Mouse (Mus musculus) cortical plate, adult 2 months (tissue): ENCODE measurements around the gene Mrpl20. TPM values are rescaled to one million over a fixed set of nuclear protein-coding genes. Genes with fewer than 3 reads are reported as not detected.
"Not testable (repeated sequence)": the region's sequence is repeated elsewhere in the genome, so short reads cannot be mapped to it uniquely, and the experiment has no call there.

Experiments
- H3K27ac ChIP-seq: fragments of 200-500 bp; 2 replicates; pipeline ENCODE4 v1.5.1; 2012; ENCODE audit warnings: low read length, control low read depth, inconsistent platforms; ENCODE audit not compliant: insufficient read depth
- H3K4me1 ChIP-seq: fragments of 200-500 bp; 2 replicates; pipeline ENCODE4 v1.6.1; 2011; ENCODE audit warnings: low read length; ENCODE audit not compliant: control insufficient read depth, insufficient read depth
- H3K4me3 ChIP-seq: fragments of 200-500 bp; 2 replicates; pipeline ENCODE4 v1.5.1; 2011; ENCODE audit warnings: mild to moderate bottlenecking, low read length, control low read depth; ENCODE audit not compliant: insufficient read depth
- CTCF ChIP-seq: fragments of 200-500 bp; IDR thresholded peaks from 2 replicates; pipeline ENCODE4 v1.5.1; 2011; ENCODE audit warnings: mild to moderate bottlenecking, control low read depth, low read length; ENCODE audit not compliant: insufficient read depth; ENCODE audit errors: extremely low read depth
- POLR2A ChIP-seq: fragments of 200-500 bp; IDR thresholded peaks from 2 replicates; pipeline ENCODE4 v1.6.1; 2011; ENCODE audit warnings: mild to moderate bottlenecking, low read length, control low read depth; ENCODE audit not compliant: insufficient read depth; ENCODE audit errors: extremely low read depth
- polyA plus RNA-seq: library from polyadenylated mRNA; depleted of rRNA; stranded (reverse); fragments of >200 nt; gene quantifications from 2 replicates; pipeline ENCODE4 v1.2.3, GENCODE M21; 2012

Mrpl20 gene
- polyA plus RNA-seq, 1 experiment, result 110 TPM

DNA sequence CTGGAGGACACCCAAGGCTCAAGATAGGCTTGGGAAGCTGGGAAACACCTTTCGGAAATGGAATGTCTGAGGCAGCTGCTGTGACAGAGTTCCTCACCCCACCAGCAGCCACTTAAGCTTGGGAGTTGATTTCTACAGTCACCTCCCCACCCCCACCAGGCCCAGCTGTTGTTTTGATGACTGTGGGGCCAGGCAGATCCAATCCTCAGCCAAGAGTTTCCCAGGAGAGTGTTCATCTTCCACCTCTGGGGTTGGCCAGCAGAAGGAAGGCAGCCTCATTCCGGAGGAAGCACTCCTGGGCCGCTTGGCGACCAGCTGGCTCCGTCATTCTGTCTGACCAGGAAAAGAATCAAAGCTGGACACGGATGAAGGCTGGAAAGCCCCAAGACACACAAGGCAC is 21.8 kb upstream of the Mrpl20 start:
- no peak overlapping the region; the same call in 1 of the 2 replicates for H3K4me3 ChIP-seq
- TF ChIP-seq CTCF, result no peak
- H3K4me1 ChIP-seq, result peaks cover 5% of the 10 kb centered on the region
- H3K27ac ChIP-seq, result 0 out of 2 replicates have a peak overlapping the region, but pooled peaks have one; percentile 22

DNA sequence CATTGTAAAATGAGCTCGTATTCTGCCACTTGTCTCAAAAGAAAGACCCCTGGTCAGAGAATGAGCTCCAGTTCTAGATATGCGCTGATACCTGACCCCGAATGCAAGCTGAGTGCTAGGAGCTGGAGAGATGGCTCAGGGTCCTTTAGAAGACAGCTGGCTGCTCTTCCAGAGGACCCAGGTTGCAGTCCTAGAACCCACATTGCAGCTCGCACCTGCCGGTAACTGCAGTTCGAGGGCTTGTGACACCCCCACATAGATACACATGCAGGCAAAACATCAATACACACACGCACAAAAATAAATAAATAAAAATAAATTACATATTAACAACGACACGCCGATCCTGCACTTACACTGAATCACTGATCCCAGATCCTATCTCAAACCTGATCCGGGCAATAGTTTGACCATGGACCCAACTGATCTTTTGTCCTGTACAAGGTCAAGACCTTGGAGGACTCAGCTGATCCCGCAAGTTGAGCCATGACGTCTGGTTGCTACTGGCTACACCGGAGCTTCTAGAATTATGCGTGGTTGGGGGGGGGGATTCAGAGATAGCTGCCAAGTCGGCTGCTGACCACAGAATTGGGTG is 19.1 kb upstream of the Mrpl20 start:
- Histone ChIP-seq H3K27ac (peak overlapping the region; percentile 82), H3K4me1 (no peaks in the 10 kb centered on the region), H3K4me3 (peak overlapping the region; percentile 57)
- no peak for TF ChIP-seq CTCF
- TF ChIP-seq POLR2A, result no peak

- peak overlapping the region; percentile 82 for H3K27ac ChIP-seq
- peak overlapping the region; percentile 57 for H3K4me3 ChIP-seq
- H3K4me1 ChIP-seq, result no peaks in the 10 kb centered on the region
- 0 out of 2 replicates have a peak, but pooled peaks have one; percentile 14 for TF ChIP-seq POLR2A
- peak; percentile 68 for TF ChIP-seq CTCF
These were observed 18.5 kb upstream of the Mrpl20 start for GRCm38 (mm10) chr4:155784081-155784701.

- peak overlapping the region; percentile 12 for H3K4me3 ChIP-seq
- H3K27ac ChIP-seq, result peak overlapping the region; percentile 95
- H3K4me1 ChIP-seq, result no peaks in the 10 kb centered on the region
- TF ChIP-seq POLR2A (no peak), CTCF (no peak)
These were observed 17.4 kb upstream of the Mrpl20 start for GRCm38 (mm10) chr4:155785246-155785645.

DNA sequence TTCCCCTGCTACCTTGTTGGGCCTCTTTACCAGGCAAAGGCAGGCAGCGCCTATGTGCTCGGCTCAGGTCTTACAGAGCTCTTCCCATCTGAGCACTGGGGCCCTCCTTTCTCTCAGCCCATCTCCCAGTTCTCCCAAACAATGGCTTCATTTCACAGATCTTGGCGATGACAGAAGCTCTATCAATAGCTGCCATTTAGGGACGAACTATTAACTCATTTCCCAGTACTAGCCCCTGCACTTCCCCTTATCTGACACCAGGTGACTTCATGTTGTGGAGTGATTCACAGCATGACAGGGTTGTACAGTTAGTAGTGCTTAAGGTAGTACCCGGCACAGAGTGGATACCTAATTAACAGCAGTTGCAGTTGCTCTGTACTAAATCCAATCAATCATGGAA is 16.9 kb upstream of the Mrpl20 start, which contains the start of gene Tmem88b:
Gene Tmem88b, minus strand, starts transcription at position 56 of the 400 bp plus-strand sequence.
- Histone ChIP-seq H3K4me1 (no peaks in the 10 kb centered on the region), H3K4me3 (peak within 1 kb of the TSS; percentile 57), H3K27ac (peak within 1 kb of the TSS; percentile 95)
- TF ChIP-seq POLR2A, result peak; percentile 42; the same call in 1 of the 2 replicates
- TF ChIP-seq CTCF, result no peak

DNA sequence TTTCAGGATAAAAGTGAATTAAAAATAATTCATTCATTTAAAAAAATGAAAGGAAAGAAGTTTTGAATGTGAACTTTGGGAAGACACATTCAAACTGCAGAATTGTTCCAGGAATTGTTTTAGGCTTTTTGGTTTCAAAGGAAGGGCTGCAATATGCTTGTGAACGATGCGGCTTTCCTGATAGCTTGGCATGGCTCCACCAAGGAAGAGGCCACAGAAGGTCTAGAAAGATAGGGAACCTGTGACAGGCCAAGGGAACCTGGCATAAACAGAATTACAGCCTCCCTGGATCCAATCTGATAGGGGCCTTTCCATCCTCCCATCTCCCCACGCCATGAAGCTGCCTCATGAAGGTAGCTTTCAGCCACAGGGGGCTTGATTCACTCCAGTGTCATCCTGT is 14.4 kb upstream of the Mrpl20 start:
- Histone ChIP-seq H3K4me3 (no peak overlapping the region), H3K4me1 (no peaks in the 10 kb centered on the region), H3K27ac (no peak overlapping the region)
- TF ChIP-seq CTCF, result no peak
- TF ChIP-seq POLR2A, result no peak

DNA sequence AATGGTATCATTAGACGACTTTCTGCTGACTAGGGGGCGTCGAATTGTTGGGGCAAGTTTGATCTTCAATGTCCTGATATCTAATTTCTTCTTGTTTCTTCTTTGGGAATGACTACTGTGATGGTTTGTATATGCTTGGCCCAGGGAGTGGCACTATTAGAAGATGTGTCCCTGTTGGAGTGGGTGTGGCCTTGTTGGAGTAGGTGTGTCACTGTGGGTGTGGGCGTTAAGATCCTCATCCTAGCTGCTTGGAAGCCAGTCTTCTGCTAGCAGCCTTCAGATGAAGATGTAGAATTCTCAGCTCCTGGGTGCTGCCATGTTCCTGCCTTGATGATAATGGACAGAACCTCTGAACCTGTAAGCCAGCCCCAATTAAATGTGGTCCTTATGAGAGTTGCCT is 13.8 kb upstream of the Mrpl20 start:
- H3K4me1 ChIP-seq, H3K4me3 ChIP-seq, H3K27ac ChIP-seq: not testable (repeated sequence)

DNA sequence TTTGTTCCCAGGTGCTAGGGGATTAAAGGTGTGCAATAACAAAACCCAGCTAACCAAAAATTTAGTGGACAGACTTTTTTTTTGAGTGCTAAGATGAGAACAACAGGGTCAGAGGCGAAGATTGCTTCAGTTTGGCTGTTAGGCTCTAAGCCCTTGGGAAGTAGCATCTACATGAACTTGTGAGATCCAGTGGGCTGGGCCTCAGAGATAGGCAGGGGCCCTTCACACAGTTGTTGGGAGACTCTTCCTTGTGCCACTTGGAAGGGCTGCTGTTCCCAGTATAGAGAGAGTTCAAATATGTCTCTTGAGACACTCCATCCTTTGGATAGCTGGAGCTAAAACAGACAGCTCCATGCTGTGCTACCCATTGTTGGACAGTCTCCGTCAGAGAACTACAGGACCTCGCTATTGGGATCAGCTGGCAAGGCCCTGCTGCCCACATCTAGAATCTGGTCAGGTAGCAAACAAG is 12.6 kb upstream of the Mrpl20 start, which contains the start of gene Ankrd65:
Gene Ankrd65, plus strand, starts transcription at position 419 of the 469 bp plus-strand sequence.
- TF ChIP-seq POLR2A, result no peak
- TF ChIP-seq CTCF, result no peak
- Histone ChIP-seq H3K4me3 (no peak within 1 kb of the TSS), H3K27ac (no peak within 1 kb of the TSS), H3K4me1 (no peaks in the 10 kb centered on the region)

DNA sequence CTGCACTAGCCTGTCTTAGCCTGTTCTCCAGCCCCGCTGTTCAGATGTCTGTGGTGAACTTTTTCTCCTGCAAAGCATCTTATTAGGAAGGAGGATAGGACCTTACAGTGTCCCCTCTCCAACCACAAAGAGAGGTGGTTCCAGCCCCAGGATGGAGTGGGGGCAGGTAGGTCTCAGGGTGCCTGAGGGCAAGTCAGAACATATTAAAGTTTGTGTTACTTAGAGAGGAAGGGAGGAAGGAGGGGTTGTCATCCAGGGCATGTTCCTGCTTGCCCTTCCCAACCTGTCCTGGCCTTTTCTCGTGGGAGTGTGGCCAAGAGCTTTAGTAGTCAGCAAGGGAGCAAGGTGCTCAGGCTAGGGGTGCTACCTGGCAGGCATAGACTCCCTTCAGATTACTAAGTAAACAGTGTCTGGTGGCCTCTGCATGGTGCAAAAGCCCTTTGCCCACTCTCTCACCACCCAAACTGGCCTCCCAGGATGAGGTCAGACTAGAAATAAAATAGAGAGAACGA is 12.0 kb upstream of the Mrpl20 start:
- H3K4me3 ChIP-seq, result no peak overlapping the region
- H3K27ac ChIP-seq, result no peak overlapping the region
- TF ChIP-seq POLR2A, result no peak
- TF ChIP-seq CTCF, result no peak
- H3K4me1 ChIP-seq, result no peaks in the 10 kb centered on the region
